Mouse (Mus musculus) embryonic facial prominence, embryonic 13.5 days (tissue): ENCODE results near the gene Slc4a5. TPM values are rescaled to one million over a fixed set of nuclear protein-coding genes. Genes with fewer than 3 reads are reported as not detected.
A peak's percentile ranks its signal among the peaks of the same experiment; 100 is the strongest.

Source experiments
- ATAC-seq: fragments of 200-750 bp; cut with Nextera tagmentation; 2 replicates; pipeline ENCODE4 v1.8.0; 2017; ENCODE audit warnings: low read depth; ENCODE audit not compliant: insufficient number of reproducible peaks, insufficient read depth, low FRiP score, low TSS enrichment
- H3K27ac ChIP-seq: fragments of 300-500 bp; sonication (generic); 2 replicates; pipeline ENCODE4 v1.5.1; 2015; ENCODE audit warnings: moderate library complexity, mild to moderate bottlenecking, inconsistent platforms
- H3K27me3 ChIP-seq: fragments of 300-500 bp; sonication (generic); 2 replicates; pipeline ENCODE4 v1.6.1; 2015; ENCODE audit warnings: mild to moderate bottlenecking, inconsistent platforms
- H3K36me3 ChIP-seq: fragments of 300-500 bp; sonication (generic); 2 replicates; pipeline ENCODE4 v1.6.1; 2015; ENCODE audit warnings: mild to moderate bottlenecking, inconsistent platforms
- H3K4me1 ChIP-seq: fragments of 300-500 bp; sonication (generic); 2 replicates; pipeline ENCODE4 v1.6.1; 2015; ENCODE audit warnings: inconsistent platforms
- H3K4me2 ChIP-seq: fragments of 300-500 bp; sonication (generic); 2 replicates; pipeline ENCODE4 v1.6.1; 2015; ENCODE audit warnings: moderate library complexity, mild to moderate bottlenecking, inconsistent platforms
- H3K4me3 ChIP-seq: fragments of 300-500 bp; sonication (generic); 2 replicates; pipeline ENCODE4 v1.5.1; 2015; ENCODE audit warnings: mild to moderate bottlenecking, inconsistent platforms
- H3K9ac ChIP-seq: fragments of 300-500 bp; sonication (generic); 2 replicates; pipeline ENCODE4 v1.6.1; 2015; ENCODE audit warnings: mild to moderate bottlenecking, inconsistent platforms
- H3K9me3 ChIP-seq: fragments of 300-500 bp; sonication (generic); 2 replicates; pipeline ENCODE4 v1.6.1; 2016; ENCODE audit warnings: inconsistent platforms
- WGBS: fragments of 180-500 bp; shearing (Covaris S2); methylation state at CpG from one replicate; pipeline ENCODE4 v1.1.7; 2015; ENCODE audit warnings: mixed read lengths; 5-methylcytosine and 5-hydroxymethylcytosine counted together
- polyA plus RNA-seq: library from polyadenylated mRNA; unstranded; fragments of >200 nt; fragmentation: Nextera tagmentation; extraction: Ambion mirVana; gene quantifications from 2 replicates; pipeline ENCODE4 v1.2.1, GENCODE M21; 2015

Slc4a5 gene
- 0.15 and 0.20 TPM in 2 replicates for polyA plus RNA-seq

DNA sequence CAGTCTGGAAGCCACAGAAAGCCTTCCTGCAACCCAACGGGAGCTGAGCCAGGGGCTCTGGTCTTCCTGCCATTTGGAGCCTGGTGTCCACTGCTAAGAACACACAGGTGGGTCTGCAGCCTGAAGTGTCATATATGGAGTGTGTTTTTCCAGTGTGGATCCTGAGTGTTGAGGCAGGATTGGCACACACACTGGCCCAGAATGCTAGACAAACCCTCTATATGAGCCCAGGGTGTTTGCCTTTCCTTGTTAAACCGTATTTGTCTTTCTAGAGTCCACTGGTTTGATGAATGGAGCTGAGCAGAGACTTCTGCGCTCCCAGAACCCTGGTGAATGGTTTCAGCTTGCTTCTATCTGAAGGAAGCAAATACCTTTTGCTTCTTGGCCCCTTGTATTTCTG lies at the start of gene Slc4a5:
TSS of gene Slc4a5 (plus strand) at position 15 of the 400 bp plus-strand sequence.
- Histone ChIP-seq H3K9me3 (no peaks in the 10 kb centered on the region), H3K27me3 (no peaks in the 10 kb centered on the region), H3K4me2 (no peak within 1 kb of the TSS), H3K4me3 (no peak within 1 kb of the TSS), H3K36me3 (no peaks in the 10 kb centered on the region), H3K27ac (no peak within 1 kb of the TSS), H3K9ac (no peak within 1 kb of the TSS), H3K4me1 (peaks cover 7% of the 10 kb centered on the region)
- no peak for ATAC-seq
- 77% methylated on average over 3 of the region's 3 CpGs for WGBS

DNA sequence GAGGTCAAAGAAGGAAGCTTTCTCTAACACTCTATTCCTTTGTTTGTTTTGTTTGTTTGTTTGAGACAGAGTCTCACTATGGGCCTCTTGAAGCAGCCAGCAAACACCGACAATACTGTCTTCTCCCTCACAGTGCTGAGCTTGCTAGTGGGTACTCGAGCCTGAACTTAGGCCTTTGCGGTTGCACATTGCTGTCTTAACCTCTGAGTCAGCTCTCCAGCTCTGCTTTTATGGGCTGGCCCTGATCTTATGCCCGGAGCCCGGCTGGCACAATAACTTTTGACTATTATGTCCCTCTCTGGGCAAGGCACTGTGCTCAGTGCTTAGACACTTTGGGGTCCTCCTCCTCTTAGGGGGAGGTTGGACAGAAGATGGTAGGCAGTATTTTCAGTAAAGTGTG lies 49.8 kb upstream of the Slc4a5 start:
- peaks cover 16% of the 10 kb centered on the region for H3K4me1 ChIP-seq
- no peak overlapping the region for H3K9ac ChIP-seq
- H3K9me3 ChIP-seq = no peaks in the 10 kb centered on the region
- no peak overlapping the region for H3K4me2 ChIP-seq
- 87% methylated on average over 5 of the region's 5 CpGs for WGBS
- ATAC-seq = no peak
- H3K36me3 ChIP-seq = no peaks in the 10 kb centered on the region
- no peaks in the 10 kb centered on the region for H3K27me3 ChIP-seq
- H3K27ac ChIP-seq = no peak overlapping the region
- no peak overlapping the region for H3K4me3 ChIP-seq

DNA sequence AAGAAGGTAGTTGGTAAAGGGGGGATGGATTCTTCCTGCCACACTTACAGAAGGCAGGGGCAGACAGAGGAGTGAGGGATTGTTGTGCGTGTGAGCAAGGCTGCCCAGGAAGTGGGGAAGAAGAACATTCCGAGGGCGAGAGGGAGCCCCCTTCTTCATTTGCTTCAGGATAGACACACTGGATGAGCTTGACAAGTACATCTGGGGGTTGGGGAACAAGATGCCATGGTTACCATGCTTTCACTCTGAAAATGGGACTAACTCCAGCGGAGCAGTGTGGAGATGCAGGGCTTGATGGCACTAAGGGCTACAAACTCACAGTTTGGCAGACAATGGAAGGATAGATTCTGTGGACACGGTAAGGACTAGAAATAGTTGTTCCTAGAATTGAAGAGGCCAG lies 48.6 kb upstream of the Slc4a5 start:
- Histone ChIP-seq H3K4me2 (no peak overlapping the region), H3K9ac (0 out of 2 replicates have a peak overlapping the region, but pooled peaks have one; percentile 0), H3K27me3 (no peaks in the 10 kb centered on the region), H3K4me3 (no peak overlapping the region), H3K27ac (no peak overlapping the region), H3K4me1 (peaks cover 13% of the 10 kb centered on the region), H3K9me3 (no peaks in the 10 kb centered on the region), H3K36me3 (0 out of 2 replicates have a peak, but pooled peaks cover 5% of the 10 kb centered on the region)
- 69% methylated on average over 5 of the region's 5 CpGs for WGBS
- no peak for ATAC-seq

DNA sequence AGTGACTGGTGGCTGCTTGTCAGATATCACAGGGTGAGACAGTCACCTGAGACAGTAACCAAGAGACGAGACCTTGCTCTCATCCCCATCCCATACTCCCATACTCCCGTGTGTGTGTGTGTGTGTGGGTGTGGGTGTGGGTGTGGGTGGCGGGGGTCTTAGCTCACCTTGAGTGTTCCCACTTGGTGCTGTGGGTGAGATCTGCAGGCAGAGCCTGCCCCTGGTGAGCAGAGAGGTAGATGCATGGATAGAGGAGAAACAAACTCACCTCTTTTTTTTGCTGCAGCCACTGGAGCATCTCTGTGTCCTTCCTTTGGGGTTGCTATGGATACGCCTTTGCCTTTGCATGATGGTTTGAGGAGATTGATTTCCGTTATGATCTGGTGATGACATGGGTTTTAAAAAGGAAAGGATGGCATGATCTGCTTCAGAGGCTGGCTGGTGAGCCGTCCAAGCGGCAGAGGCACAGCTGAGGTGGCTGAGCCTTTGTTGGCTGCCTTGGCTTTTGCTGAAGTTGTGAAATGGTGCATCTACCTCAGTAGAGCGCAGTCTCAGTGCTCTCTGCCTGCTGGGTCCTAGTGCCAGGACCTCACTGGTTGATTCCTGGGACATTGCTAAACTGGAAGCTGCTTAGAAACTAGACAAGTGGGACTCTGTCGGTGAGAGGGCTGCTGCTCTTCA lies 47.2 kb upstream of the Slc4a5 start:
- Histone ChIP-seq H3K36me3 (peaks cover 14% of the 10 kb centered on the region; the same call in 1 of the 2 replicates), H3K4me3 (no peak overlapping the region), H3K27ac (no peak overlapping the region), H3K27me3 (no peaks in the 10 kb centered on the region), H3K9ac (0 out of 2 replicates have a peak overlapping the region, but pooled peaks have one; percentile 2), H3K4me1 (peaks cover 3% of the 10 kb centered on the region), H3K9me3 (no peaks in the 10 kb centered on the region), H3K4me2 (no peak overlapping the region)
- no peak for ATAC-seq
- WGBS = 65% methylated on average over 9 of the region's 9 CpGs

DNA sequence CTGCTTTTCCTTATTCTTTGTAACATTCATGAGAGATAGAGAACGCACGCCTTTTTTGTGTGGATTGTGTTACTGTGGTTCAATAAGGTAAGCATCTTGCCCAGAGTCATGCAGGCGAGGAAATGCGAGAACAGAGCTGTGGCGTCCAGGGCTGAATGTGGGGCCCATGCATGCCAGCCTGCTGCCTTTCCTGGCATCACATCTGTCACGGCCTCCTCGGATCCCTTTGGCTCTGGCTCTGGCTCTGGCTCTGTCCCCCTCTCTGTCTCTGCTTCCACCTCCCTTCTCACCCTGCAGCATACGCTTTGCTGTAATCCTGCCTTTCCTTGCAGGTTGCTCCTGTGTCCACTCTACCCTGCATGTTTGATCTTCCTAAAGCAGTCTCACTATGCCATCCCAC lies 43.6 kb upstream of the Slc4a5 start:
- ATAC-seq = no peak
- Histone ChIP-seq H3K27me3 (no peaks in the 10 kb centered on the region), H3K4me2 (no peak overlapping the region), H3K27ac (no peak overlapping the region), H3K4me1 (peaks cover 16% of the 10 kb centered on the region), H3K9ac (no peak overlapping the region), H3K9me3 (no peaks in the 10 kb centered on the region), H3K4me3 (no peak overlapping the region), H3K36me3 (peaks cover 14% of the 10 kb centered on the region; the same call in 1 of the 2 replicates)
- WGBS = 74% methylated on average over 8 of the region's 8 CpGs

DNA sequence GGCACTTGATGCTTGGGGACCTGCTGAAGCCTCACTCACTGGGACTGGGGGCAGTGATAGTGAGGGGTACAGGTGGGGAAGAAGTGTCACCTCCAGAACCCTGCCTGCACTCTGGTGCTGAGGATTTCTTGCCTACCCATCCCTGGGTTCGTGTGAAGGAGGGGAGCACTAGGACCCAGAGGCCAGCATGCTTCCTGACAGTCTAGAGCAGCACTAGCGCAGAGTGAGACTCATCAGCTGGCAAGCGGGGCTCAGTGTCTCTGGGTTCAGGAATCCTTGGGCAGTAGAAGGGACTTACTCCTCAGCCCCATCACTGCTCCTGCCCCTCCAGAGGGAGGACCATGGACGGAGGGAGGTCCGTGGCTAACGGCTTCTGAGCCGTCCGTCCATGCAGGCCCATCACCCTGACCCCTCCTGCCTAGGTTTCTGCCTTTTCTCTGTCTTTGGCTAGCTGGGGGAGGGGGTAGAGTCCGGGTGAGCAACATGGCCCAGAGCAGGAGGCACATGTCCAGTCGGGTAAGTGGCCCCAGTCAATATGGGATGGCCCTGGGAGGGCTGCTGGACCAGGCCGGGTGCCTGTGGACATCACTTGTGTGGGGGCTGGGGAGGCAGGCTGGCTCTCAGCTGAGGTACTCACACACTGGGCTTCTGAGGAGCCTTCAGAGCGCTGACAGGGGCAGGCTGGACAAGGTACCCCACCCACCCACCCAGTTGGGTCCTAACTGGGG lies 40.1 kb upstream of the Slc4a5 start:
- WGBS = 15% methylated on average over 12 of the region's 12 CpGs

DNA sequence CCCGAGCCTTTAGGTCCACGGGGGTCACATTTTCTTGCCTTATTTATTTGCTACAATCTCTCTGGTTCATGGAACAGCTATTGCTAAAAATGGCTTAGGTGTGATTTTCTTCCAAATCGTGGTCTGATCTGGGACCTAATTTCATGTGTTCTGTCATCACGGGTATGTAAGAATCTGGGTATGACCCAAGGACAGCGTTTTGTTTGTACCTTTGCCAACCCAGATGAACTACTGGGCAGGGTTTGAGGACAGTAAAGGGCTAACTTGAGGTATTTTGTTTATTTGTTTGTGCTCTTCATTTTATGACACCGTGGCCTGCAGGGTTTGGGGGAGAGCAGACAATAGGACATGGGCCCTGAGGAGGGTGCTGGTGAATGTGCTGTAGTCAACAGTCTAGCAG lies 39.0 kb upstream of the Slc4a5 start:
- peaks cover 22% of the 10 kb centered on the region for H3K4me1 ChIP-seq
- no peaks in the 10 kb centered on the region for H3K27me3 ChIP-seq
- no peak overlapping the region for H3K4me3 ChIP-seq
- no peak for ATAC-seq
- 79% methylated on average over 6 of the region's 6 CpGs for WGBS
- H3K4me2 ChIP-seq = no peak overlapping the region
- peaks cover 44% of the 10 kb centered on the region for H3K36me3 ChIP-seq
- no peak overlapping the region for H3K27ac ChIP-seq
- H3K9me3 ChIP-seq = no peaks in the 10 kb centered on the region
- H3K9ac ChIP-seq = no peak overlapping the region

More for the DNA sequence above, 40.1 kb upstream of the Slc4a5 start:
- Histone ChIP-seq H3K4me1 (peaks cover 16% of the 10 kb centered on the region), H3K36me3 (peaks cover 39% of the 10 kb centered on the region), H3K27me3 (no peaks in the 10 kb centered on the region), H3K4me3 (peak overlapping the region; percentile 38), H3K27ac (no peak overlapping the region), H3K9ac (peak overlapping the region; percentile 69), H3K9me3 (no peaks in the 10 kb centered on the region), H3K4me2 (peak overlapping the region; percentile 65)
- peak; percentile 48; the same call in 1 of the 2 replicates for ATAC-seq

DNA sequence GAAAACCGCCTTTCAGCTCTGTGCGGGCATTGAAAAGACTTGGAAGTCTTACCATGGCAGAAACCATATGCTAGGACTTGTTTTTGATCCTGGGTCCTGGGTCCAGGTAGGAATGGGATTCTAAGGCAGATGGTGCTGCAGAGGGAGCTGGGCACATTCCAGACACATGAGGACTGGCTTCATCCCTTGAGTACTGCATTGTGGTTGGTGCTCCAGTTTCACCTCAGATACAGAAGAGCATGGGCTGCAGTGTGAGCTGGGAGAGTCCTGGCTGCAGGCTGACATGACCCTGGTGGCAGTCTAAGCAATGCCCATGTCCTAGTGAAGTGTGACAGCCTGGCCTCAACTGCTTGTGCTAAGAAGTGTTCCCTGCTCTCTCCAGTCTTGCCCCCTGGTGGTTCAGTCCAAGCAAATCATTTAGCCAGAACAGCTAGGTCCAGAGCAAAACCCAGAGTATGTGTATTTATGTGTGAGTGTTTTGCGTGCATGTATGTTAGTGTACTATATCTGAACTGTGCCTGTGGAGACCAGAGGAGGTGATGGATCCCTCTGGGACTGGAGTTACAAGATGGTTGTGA lies 34.7 kb upstream of the Slc4a5 start:
- WGBS = 82% methylated on average over 3 of the region's 3 CpGs
- no peak for ATAC-seq

DNA sequence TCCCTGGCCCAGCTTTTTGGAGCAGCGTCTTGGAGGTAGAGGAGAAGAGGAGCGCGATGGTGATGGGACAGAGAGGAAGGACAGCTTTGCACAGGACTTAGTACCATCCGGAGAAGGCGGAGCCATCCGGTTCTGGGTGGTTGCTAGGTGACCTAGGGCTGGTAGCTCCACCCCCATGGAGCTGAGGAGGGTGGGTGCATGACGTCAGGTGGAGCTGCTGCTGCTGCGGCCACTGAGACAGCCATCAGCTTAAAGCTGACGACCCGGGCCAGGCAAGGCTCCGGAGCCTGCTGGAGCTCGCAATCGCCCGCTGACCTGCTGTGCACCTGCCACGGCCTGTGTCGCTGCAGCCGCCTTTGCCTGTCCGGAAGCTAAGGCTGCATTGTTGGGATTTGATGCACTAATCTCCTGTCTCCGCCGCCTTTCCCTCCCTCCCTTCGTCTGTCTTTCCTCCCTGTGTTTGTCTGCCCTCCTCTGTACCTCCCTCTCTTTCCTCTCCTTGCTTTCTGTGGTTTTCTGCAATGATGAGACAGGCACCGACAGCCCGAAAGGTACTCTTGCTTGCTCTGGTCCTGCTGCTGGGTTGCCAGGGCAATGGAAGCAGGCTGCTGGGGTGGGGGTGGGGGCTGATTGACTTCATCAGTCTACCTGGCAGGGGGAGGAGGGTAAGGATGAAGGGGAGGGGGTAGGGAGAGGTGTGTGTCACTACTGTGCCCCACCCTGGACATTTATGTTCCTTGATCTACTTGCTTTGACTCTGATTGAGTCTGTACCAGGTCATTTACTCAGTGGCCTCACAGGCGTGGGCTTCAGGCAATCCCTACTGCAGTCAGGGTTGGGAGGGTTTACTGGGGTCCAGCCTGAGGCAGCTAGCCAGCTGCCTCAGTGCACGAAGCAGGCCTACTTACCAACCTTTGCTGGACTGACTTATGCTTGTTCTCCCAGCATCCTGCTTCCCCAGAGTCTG lies 33.5 kb upstream of the Slc4a5 start:
- H3K36me3 ChIP-seq = peaks cover 59% of the 10 kb centered on the region
- H3K9ac ChIP-seq = peak overlapping the region; percentile 66
- peak overlapping the region; percentile 58 for H3K4me2 ChIP-seq
- H3K9me3 ChIP-seq = no peaks in the 10 kb centered on the region
- peak overlapping the region; percentile 34 for H3K4me3 ChIP-seq
- H3K4me1 ChIP-seq = peaks cover 34% of the 10 kb centered on the region
- no peaks in the 10 kb centered on the region for H3K27me3 ChIP-seq
- 7% methylated on average over 25 of the region's 25 CpGs for WGBS
- peak; percentile 34; the same call in 1 of the 2 replicates for ATAC-seq
- peak overlapping the region; percentile 80 for H3K27ac ChIP-seq

More for the DNA sequence above, 34.7 kb upstream of the Slc4a5 start:
- no peaks in the 10 kb centered on the region for H3K27me3 ChIP-seq
- H3K27ac ChIP-seq = no peak overlapping the region
- H3K36me3 ChIP-seq = peaks cover 46% of the 10 kb centered on the region
- H3K4me3 ChIP-seq = no peak overlapping the region
- no peak overlapping the region for H3K4me2 ChIP-seq
- no peaks in the 10 kb centered on the region for H3K9me3 ChIP-seq
- no peak overlapping the region for H3K9ac ChIP-seq
- peaks cover 38% of the 10 kb centered on the region for H3K4me1 ChIP-seq

DNA sequence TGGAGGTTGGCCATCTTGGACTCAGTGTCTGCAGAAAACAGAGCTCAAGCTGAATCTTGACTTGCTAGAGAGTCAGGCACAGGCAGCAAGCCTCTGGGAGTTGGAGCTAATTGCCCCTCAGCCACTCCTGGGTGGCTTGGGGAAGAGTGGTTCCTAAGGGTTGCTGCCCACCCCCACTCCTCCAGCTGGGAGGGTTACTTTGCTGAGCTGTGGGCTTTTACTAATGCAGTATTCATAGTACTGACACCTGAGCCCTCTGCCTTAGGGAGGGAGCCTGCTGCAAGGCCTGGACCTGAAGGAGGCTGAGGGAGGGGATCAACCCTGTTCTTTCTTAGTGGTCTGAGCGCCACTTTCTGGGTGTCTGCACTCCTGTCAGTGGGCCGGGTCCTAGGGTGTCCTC lies 32.7 kb upstream of the Slc4a5 start:
- Histone ChIP-seq H3K36me3 (peaks cover 66% of the 10 kb centered on the region), H3K4me2 (peak overlapping the region; percentile 58), H3K4me1 (peaks cover 36% of the 10 kb centered on the region), H3K9me3 (no peaks in the 10 kb centered on the region), H3K9ac (peak overlapping the region; percentile 66; the same call in 1 of the 2 replicates), H3K27ac (peak overlapping the region; percentile 80), H3K4me3 (peak overlapping the region; percentile 34), H3K27me3 (no peaks in the 10 kb centered on the region)
- WGBS = 65% methylated on average over 2 of the region's 2 CpGs
- 0 out of 2 replicates have a peak, but pooled peaks have one; percentile 15 for ATAC-seq

DNA sequence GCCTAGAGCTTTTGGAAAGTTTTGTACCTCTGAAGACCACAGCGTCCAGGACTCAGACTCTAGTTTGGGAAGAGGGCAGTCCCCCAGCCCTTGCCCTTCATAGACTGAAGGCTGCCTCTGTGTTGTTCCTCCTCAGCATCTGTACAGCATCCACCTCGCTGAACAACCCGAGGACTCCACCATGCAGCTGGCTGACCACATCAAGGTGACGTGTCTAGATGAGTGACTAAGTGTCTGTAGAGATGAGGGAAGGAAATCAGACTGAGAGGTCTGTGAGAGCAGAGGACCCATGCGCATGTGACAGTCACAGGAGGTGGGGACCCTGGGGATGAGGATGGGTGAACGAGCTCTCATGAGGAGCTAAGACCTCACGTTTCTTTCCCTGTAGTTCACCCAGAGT lies 26.1 kb upstream of the Slc4a5 start:
- 84% methylated on average over 7 of the region's 7 CpGs for WGBS
- no peak for ATAC-seq
- Histone ChIP-seq H3K9ac (no peak overlapping the region), H3K36me3 (peaks cover 100% of the 10 kb centered on the region), H3K4me1 (peaks cover 3% of the 10 kb centered on the region), H3K4me2 (no peak overlapping the region), H3K27ac (no peak overlapping the region), H3K4me3 (no peak overlapping the region), H3K9me3 (no peaks in the 10 kb centered on the region), H3K27me3 (no peaks in the 10 kb centered on the region)
